In genomic region chrX:140722400-140722799, GRCm38 (mm10) we compare ENCODE assay signal across 9 mouse cellular contexts. TPM values are rescaled to one million over a fixed set of nuclear protein-coding genes. Genes with fewer than 3 reads are reported as not detected.
A peak's percentile ranks its signal among the peaks of the same experiment; 100 is the strongest.
DNase-seq lines count a peak whose midpoint lies in the region; ATAC-seq and TF ChIP-seq lines count a peak whose summit lies in the region.
"Had no signal": no experiment of that assay in that cellular context is flagged by ENCODE, and none has a peak within 500 bp of the region (broad histone marks: within the 10 kb centered on the region; RNA-seq: fewer than 3 reads in every experiment).

No protein-coding gene starts in this region.

- no peaks in the 10 kb centered on the region for H3K9me3 ChIP-seq in intestine, postnatal 0 days (ENCODE audit: control insufficient read depth)
- no peaks in the 10 kb centered on the region for H3K9me3 ChIP-seq in intestine, embryonic 16.5 days (ENCODE audit: control insufficient read depth, low read length)
- H3K9me3 ChIP-seq: embryonic facial prominence, embryonic 15.5 days had no signal

- TF ChIP-seq CTCF in intestine, postnatal 0 days (IDR thresholded peaks at IDR 0.05; ENCODE audit: low read depth), result peak; percentile 53

- DNase-seq in A20 (ENCODE audit: low read depth, low spot score), result peak; percentile 49
- peak; percentile 23 for DNase-seq in ES-CJ7 (ENCODE audit: low read depth, low spot score)
- peak; percentile 72 for DNase-seq in embryo, embryonic 10.5 days (ENCODE audit: low spot score)
- DNase-seq in mesoderm, embryonic 11.5 days (ENCODE audit: low read depth, low spot score), result peak; percentile 13
- DNase-seq in right cerebral cortex, adult 18-20 months, result no peak
- no peak for DNase-seq in ovary, postnatal 14 days (ENCODE audit: low spot score)

- 44% methylated on average over 4 of the region's 4 CpGs for WGBS in intestine, postnatal 0 days
- WGBS in intestine, embryonic 16.5 days, result 46% methylated on average over 4 of the region's 4 CpGs

- H3K36me3 ChIP-seq in intestine, postnatal 0 days (ENCODE audit: control insufficient read depth, insufficient read depth), result no peaks in the 10 kb centered on the region
- H3K36me3 ChIP-seq in intestine, embryonic 16.5 days (ENCODE audit: control insufficient read depth, insufficient read depth, low read length), result no peaks in the 10 kb centered on the region
- H3K36me3 ChIP-seq: embryonic facial prominence, embryonic 15.5 days had no signal

- H3K4me1 ChIP-seq in intestine, postnatal 0 days (replicated peaks; ENCODE audit: control insufficient read depth, insufficient read depth, low read length), result no peaks in the 10 kb centered on the region
- H3K4me1 ChIP-seq in intestine, embryonic 16.5 days (ENCODE audit: control insufficient read depth, insufficient read depth, low read length), result no peaks in the 10 kb centered on the region
- H3K4me1 ChIP-seq: embryonic facial prominence, embryonic 15.5 days had no signal

- no peak overlapping the region for H3K4me2 ChIP-seq in intestine, postnatal 0 days (replicated peaks; ENCODE audit: low read depth)
- no peak overlapping the region for H3K4me2 ChIP-seq in intestine, embryonic 16.5 days (ENCODE audit: low read depth, low read length)
- H3K4me2 ChIP-seq: embryonic facial prominence, embryonic 15.5 days had no signal

- no peak overlapping the region for H3K9ac ChIP-seq in intestine, postnatal 0 days (ENCODE audit: low read depth, low read length)
- H3K9ac ChIP-seq in intestine, embryonic 16.5 days (ENCODE audit: low read depth, low read length), result no peak overlapping the region
- H3K9ac ChIP-seq: embryonic facial prominence, embryonic 15.5 days had no signal

- no peak overlapping the region for H3K4me3 ChIP-seq in intestine, postnatal 0 days (ENCODE audit: low read depth, low read length)
- no peak overlapping the region for H3K4me3 ChIP-seq in intestine, embryonic 16.5 days (ENCODE audit: low read length)
- H3K4me3 ChIP-seq: embryonic facial prominence, embryonic 15.5 days had no signal

- no peaks in the 10 kb centered on the region for H3K27me3 ChIP-seq in intestine, postnatal 0 days (replicated peaks; ENCODE audit: control insufficient read depth, insufficient read depth, low read length)
- 0 out of 2 replicates have a peak, but pooled peaks cover 2% of the 10 kb centered on the region for H3K27me3 ChIP-seq in intestine, embryonic 16.5 days (replicated peaks; ENCODE audit: control insufficient read depth, insufficient read depth, low read length)
- H3K27me3 ChIP-seq: embryonic facial prominence, embryonic 15.5 days had no signal

- ATAC-seq in intestine, postnatal 0 days, result no peak
- ATAC-seq in intestine, embryonic 16.5 days, result no peak

- H3K27ac ChIP-seq in intestine, postnatal 0 days (ENCODE audit: low read depth, low read length), result no peak overlapping the region
- H3K27ac ChIP-seq in intestine, embryonic 16.5 days (ENCODE audit: low read length), result no peak overlapping the region
- H3K27ac ChIP-seq: embryonic facial prominence, embryonic 15.5 days had no signal

RNA-seq across cellular contexts. Expression of gene Mid2, which starts 58.0 kb away (rescaled TPM):
- 2.6 TPM in 2 replicates for polyA plus RNA-seq in intestine, postnatal 0 days (2015; fragmentation: Nextera tagmentation; extraction: Ambion mirVana)
- 1.6 and 1.8 TPM in 2 replicates for polyA plus RNA-seq in intestine, embryonic 16.5 days (2015; fragmentation: Nextera tagmentation; extraction: Ambion mirVana)

Comparison
In these comparisons a context has a peak if more than half of its experiments do, and no peak if none do; other contexts are left out.
1. DNase-seq: peak in A20 (single experiment), ES-CJ7 (single experiment), embryo, embryonic 10.5 days (single experiment) and mesoderm, embryonic 11.5 days (single experiment); none in right cerebral cortex, adult 18-20 months (single experiment) and ovary, postnatal 14 days (single experiment).